Mouse (Mus musculus) C2C12 (cell line): ENCODE measurements around the gene Hexim2.

Source experiments
- CEBPB ChIP-seq: IDR thresholded peaks from one replicate; pipeline ENCODE4 v1.6.1; 2011; ENCODE audit warnings: low read depth, mild to moderate bottlenecking, control low read depth, moderate library complexity
- CTCF ChIP-seq: IDR thresholded peaks from one replicate; pipeline ENCODE4 v1.5.1; 2011; ENCODE audit not compliant: control insufficient read depth, insufficient read depth, insufficient read length
- FOSL1 ChIP-seq: IDR thresholded peaks from one replicate; pipeline ENCODE4 v1.8.0; 2011; ENCODE audit warnings: mild to moderate bottlenecking, low read length; ENCODE audit not compliant: poor library complexity, insufficient read depth, severe bottlenecking
- MAX ChIP-seq: IDR thresholded peaks from one replicate; pipeline ENCODE4 v1.6.1; 2011; ENCODE audit warnings: mild to moderate bottlenecking, control low read depth
- MYOD1 ChIP-seq: IDR thresholded peaks from one replicate; pipeline ENCODE4 v1.6.1; 2011; ENCODE audit warnings: low read depth; ENCODE audit not compliant: control insufficient read depth, insufficient read length
- MYOG ChIP-seq: IDR thresholded peaks from one replicate; pipeline ENCODE4 v1.6.1; 2011; ENCODE audit not compliant: control insufficient read depth, insufficient read length; ENCODE audit errors: extremely low read depth
- USF1 ChIP-seq: IDR thresholded peaks from one replicate; pipeline ENCODE4 v1.6.1; 2011; ENCODE audit warnings: low read depth, mild to moderate bottlenecking, control low read depth, moderate library complexity

DNA sequence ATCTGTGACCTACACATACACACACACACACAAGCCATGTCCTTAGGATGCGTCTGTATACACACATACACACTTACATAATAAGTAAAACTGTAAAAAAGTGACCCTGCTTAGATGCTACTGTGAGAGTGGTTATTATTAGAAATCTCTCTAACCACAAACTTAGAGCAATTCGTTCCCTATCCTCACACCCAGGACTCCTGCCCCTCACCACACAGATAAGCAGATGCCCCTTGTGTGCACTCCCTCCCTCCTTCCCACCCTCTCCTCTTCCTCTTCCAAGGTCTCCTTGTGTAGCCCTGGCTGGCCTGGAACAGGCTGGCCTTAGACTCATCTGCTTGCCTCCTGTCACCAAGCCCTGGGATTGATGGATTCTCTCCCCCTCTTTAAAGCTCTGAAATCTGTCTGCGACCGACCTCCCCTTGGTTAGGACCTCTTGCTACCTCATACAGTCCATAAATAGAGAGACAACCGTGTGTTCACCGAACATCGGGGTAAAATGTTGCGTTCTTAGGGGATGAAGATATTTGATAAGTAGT is 3.9 kb downstream of the Hexim2 start:
- TF ChIP-seq CTCF (no peak), USF1 (no peak), MYOG (no peak), MAX (no peak), CEBPB (no peak), MYOD1 (no peak), FOSL1 (no peak)
